Mouse (Mus musculus) thymus, postnatal 4 days (tissue): ENCODE measurements around the gene Rprd1b.

Experiments
- DNase-seq: peaks from one replicate; pipeline ENCODE4 v3.0.0; 2021

Gene Rprd1b

DNA sequence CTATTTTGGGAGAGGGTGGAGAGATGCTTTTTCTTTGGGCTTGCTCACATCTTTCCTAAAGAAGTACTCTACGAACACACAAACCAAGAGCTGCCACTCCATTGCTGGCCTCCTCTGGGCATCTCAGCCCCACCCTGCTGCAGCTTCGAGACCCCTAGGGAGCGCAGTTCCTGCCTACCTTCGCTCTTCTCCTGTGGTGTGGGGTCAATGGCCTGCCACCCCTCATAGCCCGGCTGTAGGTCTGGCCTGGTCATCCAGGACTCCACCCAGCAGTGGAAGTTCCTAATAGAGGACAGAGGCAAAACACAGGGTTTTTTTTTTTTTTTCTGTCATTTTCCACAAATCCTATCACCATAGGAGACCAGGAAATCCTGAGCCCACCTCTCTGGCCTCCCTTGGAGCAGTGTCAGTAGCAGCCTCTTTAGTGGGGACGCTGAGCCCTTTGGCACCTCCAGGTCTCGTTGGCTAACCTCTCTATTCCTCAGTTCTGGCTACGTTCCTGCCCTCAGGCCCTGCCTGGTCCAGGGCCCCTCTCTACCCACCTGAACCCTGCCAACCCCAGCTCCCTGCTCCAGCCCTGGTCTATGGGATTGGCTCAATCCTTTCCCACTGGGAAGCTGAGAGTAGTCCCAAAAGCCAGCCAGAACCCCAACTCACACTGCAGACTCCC lies 100.3 kb downstream of the Rprd1b start:
- no peak for DNase-seq

DNA sequence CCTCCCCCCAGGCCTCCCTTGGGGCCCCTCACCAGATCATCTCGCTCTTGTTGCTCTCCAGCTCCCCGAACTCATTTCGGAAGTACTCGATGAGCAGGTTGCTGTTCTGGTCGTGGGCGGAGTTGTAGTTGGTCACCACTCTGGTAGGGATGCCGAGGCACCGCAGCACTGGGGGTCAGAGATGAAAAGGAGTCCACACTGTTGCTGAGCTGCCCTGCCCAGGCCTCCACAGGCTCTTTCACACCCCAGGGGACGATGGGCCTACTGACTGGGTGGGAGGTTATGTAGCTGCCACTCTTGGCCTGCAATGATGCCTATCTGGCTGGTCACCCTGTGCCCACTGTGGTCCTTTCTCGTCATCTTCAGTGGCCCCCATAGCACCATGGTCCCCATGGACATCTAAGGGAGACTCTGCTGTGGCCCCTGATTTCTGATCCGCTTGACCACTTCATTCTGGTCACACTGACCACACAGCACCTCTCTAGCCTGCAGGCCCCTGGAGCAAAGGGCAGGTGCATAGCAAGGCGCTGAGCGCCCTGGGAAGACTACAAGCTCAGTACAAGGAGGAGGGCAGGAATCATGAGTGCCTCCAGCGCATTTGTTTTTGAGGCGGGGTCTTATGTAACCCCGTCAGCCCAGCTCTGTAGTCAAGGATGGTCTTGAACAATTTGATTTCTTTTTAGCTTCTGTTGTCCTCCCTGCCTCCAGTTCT lies 101.2 kb downstream of the Rprd1b start:
- no peak for DNase-seq

DNA sequence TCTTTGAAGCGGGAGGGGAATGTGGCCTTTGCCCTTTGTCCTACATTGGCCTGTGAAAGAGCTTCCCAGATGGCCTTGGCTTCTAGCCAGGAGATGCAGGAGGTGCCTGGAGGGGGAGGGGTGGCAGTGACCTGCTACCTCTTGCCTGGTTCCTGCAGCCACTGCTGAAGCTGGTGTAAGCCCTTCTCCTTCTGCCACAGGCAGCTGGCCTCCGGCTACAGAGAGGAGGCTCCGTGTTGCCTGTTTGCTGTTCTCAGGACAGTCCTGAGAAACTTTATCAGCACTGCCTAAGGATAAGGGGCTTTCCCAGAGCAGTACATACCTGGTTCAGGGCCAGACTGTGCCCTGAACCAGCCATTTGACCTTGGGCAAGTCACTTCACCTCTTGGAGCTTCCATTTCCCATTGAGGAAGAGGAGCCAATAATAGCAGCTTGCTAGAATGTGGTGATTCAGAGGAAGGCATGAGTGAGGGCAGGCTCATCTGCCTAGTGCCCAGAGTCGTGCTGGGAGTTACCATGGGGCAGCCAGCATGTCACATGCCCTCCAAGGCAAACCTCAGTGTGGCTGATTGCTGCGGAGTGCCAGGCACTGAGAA lies 102.2 kb downstream of the Rprd1b start:
- DNase-seq: no peak

DNA sequence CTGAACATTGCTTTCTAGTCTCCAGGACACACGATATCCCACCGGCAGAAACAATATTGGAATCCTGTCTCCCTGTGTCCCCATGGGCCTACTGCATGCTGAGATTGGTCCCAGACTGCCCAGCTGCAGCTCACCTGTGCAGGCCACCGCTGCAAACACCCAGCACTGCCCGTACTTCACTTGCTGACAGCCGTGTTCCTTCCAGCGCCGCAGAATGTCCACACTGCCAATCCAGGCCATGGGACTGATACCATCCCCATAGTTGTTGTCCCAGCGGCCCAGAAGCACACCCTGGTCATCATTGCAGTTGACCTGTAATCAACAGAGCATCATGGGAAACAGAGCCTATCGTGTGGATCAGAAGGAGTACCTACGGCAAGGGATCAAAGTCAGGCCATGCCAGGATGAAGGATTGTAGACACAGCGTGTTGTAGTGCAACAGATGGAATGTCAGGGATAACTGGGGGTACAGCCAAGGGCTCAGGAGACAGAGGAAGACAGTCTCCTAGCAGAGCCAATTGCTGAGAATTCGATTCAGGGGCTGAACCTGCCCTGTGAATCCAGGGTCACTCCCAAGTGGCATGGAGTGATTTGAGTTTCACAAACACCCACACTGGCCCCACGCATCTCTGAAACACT lies 103.0 kb downstream of the Rprd1b start:
- no peak for DNase-seq

DNA sequence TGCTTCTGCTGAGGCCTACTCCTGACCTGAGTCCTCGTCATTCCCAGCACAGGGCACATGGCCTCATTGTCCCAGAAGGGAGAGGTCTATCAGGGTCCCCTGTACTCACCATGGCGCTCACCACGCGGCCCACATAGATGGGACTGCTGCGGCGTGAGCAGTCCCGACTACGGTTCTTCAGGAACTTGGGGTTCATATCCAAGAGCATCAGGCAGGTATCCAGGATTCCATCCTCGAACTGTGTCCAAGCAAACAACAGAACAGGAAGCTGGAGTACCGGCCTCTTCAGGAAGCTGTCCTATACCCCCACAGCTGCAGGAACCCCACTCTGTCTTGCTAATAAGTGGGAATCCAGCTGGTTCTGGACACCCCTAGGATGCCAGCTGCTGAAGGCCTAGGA lies 104.0 kb downstream of the Rprd1b start:
- DNase-seq: no peak

DNA sequence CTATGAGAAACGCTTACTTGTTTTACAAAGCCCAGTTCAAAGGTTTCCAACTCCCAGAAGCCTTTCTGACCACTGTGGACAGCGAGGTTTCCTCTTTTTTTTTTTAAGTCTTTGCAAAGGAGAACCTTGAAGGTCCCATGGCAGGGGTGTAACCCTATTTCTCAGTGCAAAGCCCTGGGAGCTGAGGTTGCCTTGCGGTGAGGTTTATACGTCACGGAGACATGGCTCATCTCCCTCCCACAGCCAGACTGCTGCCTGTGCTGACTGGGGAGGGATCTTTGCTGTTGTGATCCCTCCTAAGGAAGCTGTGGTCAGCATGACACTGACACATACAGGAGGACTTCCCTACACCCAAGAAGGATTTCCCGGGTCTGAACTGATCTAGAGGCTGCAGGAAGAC lies 104.8 kb downstream of the Rprd1b start:
- no peak for DNase-seq

DNA sequence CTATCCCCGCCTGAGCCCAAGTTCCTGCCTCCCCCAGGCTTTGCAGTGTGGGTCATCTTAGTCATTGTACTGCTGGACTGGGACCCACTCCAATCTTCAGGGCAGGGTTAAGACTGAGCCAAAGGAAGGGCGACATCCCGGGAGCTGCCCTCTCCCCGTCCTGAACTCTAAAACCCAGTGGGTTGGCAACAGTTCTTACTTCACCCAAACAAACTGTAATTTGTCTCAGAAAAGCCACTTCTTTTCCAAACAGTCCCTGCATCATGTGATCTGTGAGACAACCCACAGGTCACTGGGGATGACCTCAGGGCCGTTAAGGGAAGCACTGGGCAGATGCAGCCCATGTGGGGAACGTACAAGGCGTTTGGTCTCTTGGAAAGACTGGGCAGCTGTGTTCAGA lies 107.9 kb downstream of the Rprd1b start:
- no peak for DNase-seq

DNA sequence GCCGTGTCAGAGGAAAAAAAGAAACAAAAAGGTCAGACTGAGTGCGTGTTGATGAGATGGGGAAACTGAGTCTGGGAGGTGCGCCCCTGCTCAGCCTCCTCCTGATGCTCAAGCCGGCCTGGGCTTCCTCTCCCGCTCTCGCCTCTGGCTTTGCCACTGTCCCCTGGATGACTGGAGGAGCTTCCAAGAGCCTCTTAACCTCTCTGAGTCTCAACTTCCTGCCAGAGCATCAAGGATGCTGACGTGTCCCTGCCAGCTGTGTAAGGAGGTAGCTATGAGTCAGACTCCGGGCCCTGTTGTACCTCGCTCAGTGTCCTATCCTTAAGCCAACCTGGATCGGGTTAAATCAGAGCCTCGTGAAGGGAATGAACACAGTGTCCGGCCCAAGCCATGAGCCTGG lies 109.5 kb downstream of the Rprd1b start:
- DNase-seq: no peak

DNA sequence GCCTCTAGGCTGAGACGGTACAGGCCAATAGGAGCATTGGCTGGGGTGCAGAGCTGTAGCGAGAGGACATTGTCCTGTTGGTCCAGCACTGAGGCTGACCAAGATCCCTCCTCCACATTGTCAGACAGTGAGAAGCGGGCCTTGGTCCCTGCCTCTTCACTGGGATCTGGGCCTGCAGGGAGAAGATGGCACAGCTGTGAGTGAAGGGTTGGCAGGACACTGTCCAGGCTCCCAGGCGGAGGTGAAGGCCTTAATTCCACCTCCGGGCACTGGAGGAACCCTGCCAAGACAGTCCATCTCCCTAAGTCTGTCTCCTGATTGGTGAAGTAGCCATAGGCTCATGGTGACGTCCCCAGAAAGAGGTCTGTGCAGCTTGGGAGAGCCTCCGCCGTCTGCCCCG lies 110.5 kb downstream of the Rprd1b start:
- no peak for DNase-seq

DNA sequence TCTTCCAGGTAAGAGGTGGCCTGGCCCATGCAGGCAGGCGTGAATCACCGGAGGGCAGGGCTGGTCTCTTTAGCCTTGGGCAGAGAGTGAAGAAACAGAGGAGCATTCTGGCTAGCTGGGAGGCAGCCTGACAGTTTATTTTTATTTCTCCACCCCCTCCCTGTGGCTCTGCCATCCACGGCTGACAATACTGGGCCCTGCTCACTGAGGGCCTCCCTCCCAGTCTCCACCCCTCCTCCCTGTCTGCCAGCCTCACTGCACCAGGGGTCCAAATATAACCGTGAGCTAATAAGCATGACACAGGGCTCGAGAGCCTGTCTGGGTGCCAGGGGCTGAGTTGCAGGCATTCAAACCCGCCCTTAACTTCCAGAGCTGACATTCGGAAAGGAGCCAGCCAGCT lies 111.3 kb downstream of the Rprd1b start:
- no peak for DNase-seq

DNA sequence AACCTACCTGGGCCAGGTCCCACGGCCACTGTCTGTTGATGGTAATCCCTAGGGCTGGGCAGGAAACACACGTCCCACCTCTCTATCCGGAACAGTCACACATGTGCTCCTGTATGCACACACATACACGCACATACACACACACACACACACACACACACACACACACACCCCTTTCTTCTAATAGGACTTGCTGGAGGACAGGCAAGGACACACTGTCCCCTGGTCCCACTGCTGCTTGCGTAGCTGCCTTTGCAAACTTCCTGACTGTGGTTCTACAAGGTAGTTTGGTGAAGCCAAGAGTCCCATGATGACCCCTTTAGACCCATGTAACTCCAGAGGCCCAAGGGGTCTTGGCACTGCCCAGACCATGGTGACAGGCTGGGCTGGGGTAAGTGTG lies 112.4 kb downstream of the Rprd1b start:
- DNase-seq: no peak

DNA sequence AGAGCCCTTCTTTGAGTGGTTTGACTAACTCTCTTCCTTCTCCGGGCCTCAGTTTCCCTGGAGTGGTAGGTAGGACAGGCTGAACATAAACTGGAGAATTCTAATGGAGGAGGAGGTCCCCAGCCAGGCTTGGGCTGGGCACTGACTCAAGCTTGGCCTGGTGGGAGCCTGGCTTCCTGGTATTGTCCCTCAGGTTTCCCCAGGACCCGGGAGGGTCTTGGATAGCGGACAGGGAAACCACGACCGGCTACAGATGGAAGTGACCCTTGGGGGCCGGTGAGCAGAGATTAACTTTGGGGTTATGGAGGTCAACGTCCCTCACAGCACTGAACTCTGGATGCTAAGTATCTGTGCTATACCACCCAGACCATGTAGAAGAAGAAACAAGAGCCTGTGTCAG lies 113.0 kb downstream of the Rprd1b start:
- no peak for DNase-seq

DNA sequence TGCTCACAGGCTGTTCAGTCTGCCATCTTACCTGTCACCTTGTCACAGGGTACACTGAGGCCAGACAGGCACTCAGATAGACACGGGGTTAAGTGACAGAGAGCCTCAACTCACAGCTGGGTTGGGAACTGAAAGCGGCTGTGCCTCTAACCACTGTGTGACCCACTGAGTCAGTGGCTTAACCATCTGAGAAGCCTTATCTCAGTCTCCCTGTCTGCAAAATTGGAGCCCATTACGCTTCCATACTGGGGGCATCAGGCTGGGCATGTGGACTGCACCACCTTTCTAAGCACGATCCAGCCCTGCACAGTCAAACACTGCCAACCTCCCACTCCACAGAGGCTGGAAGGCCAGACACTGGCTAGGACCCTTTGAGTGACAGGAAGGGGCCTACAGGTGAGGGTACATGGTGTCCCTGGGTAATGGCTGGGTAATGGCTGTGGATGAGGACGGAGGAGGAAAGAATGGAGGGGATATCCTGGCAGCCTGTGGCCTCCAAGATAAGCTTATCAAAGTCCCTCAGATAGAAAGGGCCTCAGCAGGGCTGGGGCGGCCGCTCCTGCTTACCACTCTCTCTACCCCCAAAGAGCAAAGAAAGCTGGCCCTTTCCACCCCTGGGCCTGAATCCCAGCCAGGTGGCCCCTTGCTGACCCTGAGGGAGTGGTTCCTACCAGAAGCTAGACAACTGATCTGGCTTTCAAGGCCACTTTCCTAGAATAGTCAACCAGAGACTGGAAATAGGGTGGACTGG lies 113.6 kb downstream of the Rprd1b start:
- no peak for DNase-seq

DNA sequence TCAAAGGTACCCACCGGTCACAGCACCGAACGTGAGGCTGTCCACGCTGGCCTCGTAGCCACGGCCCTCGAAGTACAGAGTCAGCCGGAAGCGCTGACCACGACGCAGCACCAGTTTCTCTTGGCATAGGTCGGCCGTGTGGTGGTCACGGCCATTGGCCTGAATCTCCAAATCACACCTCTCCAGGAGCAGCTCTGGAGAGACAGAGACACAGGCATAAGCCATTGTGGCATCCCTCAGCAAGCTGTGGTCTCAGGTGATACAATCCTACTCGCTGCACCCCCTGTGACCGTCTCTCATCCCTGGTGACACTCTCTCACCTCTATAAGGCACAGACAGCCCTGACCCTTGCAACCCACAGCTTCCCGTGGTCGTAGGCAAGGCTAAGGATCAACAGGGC lies 114.7 kb downstream of the Rprd1b start:
- no peak for DNase-seq

DNA sequence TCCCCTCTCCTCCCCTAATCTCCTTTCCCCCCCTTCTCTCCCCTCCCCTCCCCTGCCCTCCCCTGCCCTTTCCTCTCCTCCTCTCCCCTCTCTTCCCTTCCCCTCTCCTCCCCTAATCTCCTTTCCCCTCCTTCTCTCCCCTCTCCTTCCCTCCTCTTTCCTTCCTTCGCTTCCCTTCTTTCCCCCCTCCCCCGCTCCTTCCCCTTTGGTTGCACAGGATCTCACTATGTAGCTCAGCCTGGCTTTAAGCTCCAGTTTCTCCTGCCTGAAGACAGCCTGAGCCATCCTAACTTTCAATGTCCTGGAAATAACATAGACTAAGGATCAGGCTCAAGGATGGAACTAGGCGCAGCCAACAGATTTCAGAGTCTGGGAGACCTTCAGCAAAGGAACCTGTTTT lies 115.5 kb downstream of the Rprd1b start:
- no peak for DNase-seq

DNA sequence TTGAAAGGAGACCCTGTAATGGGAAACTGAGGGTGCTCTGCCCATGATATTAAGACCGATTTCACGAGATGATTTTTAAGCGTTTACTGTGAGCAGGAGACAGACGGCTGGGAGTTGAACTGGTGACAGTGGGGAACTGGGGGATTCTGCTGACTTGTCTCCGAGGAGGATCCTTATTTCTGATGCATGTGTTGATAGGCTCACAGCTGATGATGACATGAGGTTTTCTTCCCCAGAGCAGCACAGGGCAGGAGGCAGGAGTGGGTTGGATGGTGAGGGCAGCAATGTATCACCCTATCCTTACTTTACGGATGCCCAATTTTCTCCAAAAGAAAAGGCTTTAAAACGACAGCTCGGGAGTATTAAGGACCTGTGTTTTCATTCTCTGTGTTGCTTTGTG lies 116.0 kb downstream of the Rprd1b start:
- DNase-seq: no peak

DNA sequence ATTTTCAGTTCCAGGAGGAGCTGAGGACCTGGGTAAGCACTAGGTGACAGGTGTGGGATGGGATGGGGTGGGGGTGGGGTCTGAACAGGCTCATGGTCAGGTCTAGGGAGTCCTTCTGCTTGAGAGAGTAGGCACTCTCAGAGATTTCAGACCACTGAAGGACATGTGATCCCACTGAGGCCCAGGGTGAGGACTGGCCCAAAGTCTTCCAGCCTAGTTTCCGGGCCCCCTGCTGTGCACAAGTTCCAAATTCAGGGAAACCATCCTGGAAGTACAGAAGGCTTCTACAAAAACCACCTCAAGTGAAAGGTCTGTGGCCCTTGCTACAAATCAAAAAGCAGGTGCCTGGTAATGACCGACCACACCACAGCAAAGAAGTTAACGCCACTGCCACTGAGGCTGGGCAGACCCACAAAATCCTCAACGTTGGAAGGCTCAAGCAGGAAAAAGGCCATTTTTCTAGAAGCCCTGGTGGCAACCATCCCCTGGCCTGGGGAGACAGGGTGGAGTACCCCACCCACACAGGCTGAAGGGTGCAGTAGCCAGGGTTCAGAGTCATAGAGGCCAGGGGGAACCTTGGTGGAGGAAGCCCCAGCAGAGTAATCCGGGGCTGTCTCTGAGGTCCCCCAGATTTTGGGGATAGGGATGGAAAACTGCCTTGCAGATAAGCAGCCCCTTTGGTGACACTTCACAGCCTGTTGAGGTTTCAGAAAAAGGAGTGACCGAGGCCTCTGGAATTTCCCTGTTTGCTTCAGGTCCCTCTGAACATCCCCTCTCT lies 116.6 kb downstream of the Rprd1b start:
- no peak for DNase-seq

DNA sequence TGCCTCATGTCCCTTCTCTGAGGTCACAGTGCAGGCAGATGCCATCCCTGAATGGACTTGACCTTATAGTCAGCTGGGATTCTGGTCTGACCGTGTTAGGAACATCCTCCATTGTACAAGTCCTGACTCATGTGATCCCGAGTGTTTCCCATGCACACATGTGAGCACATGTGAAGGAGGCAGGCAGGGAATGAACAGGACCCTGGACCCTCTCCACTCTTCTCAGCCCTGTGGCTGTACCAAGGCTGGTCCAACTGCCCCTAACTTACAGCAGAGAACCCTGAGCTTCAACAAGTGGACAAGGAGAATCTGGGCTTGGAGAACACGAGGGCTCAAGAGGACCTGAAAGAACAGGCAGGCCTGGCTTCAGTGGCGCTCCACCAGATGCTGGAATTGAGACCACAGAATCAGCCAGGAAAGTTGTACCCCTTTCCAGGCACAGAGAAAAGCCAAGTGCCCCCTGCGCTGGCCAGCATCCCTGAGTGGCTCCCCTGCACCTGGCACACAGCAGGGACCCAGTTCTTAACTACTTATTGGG lies 117.3 kb downstream of the Rprd1b start:
- DNase-seq: no peak

DNA sequence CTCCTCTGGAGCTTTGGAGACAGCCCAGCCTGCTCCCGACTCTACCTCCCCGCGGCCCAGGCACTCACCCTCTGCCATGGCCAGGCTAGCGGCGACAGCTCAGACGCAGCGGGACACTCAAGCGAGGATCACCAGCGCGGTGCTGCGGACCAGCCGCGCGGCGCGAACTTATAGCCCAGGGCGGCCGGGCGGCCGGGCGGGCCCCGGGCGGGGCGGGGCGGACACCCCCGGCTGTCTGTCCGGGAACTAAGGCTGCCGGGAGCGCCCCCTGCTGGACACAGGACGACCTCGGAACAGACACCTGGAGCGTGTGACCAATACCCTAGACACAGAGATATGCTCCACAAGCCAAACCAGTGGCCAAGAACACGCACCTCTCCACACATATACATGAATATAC lies 117.9 kb downstream of the Rprd1b start, which contains the start of gene Tgm2:
Gene Tgm2, minus strand, starts transcription at position 214 of the 400 bp plus-strand sequence.
- DNase-seq: peak; percentile 93

DNA sequence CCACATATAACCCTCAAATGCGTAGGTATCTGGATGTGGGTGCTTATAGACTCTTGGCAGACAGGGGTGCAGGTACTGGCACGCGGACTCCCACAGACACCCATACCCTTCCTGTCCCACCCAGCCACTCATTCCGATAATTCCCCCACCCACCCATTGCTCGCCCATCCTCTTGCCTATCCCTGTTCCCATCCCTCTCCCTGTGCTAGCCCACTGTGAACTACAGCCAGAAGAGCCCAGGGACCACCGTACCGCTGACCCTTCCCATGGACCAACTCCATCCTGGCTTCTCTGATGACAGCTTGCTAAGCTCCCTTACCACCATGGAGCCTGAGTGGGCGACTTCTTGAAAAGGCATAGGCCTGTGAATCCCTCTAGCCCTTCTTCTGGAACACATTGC lies 118.7 kb downstream of the Rprd1b start:
- DNase-seq: no peak

DNA sequence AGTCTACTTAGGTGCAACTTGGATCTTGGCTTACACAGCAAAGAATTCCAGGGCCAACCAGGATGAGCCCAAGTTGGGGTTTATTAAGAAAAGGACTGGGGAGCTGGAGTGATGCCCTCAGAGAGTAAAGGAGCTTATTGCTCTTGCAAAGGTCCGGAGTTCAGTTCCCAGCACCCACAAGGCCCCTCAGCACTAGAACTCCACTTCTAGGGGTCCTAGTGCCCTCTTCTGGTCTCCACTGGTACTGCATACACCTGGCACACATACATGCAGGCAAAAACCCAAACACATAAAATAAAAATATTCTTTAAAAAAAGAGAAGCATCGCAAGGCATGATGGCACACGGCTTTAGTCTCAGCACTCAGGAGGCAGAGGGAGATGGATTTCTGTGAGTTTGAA lies 122.8 kb downstream of the Rprd1b start:
- DNase-seq: peak; percentile 39

DNA sequence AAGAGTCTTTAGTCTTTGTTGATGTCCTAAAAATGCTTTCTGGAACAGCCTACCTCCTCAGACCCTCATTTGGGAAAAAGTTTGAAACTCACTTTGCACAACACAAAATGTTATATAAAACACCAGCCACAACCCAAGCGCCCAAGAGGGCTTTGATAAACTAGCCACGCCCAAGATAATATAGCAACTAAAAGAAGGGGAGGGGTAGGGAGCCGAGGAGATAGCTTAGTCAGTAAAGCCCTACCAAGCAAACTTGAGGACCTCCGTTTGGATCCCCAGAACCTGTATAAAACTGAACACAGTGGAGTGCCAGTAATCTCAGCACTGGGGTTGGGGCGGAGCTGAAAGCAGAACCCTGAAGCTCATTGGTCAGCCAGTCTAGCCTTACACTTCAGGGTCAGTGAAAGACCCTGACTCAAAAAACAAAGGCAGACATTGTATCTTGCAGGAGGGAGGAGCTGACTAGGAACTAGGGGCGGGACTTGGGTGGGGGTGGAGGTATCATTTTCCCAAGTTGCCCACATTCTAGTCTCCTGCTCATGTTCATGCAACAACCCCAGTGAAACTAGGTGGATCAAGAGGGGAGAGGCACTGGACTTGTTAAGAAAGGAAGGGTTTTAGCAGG lies 124.5 kb downstream of the Rprd1b start:
- DNase-seq: no peak
